Mouse (Mus musculus): ENCODE measurements around the gene Rnf152. TPM values are rescaled to one million over a fixed set of nuclear protein-coding genes. Genes with fewer than 3 reads are reported as not detected.

Rnf152 gene
- polyA plus RNA-seq, 1 experiment from 2014 or later, result 0.05 TPM

GRCm38 (mm10) chr1:105263283-105264033 is 93.1 kb downstream of the Rnf152 start:
- Histone ChIP-seq H3K27ac (ENCODE audit: low read depth, low read length) (no peak overlapping the region), H3K4me3 (ENCODE audit: low read depth, low read length) (no peak overlapping the region), H3K4me2 (no peak overlapping the region), H3K9ac (ENCODE audit: low read depth, low read length) (no peak overlapping the region), H3K9me3 (ENCODE audit: control insufficient read depth, low read length) (no peaks in the 10 kb centered on the region), H3K36me3 (ENCODE audit: control insufficient read depth, insufficient read depth, low read length) (no peaks in the 10 kb centered on the region), H3K27me3 (replicated peaks; ENCODE audit: control insufficient read depth, insufficient read depth, low read length) (no peaks in the 10 kb centered on the region), H3K4me1 (replicated peaks; ENCODE audit: control insufficient read depth, insufficient read depth, low read length) (no peaks in the 10 kb centered on the region)
- ATAC-seq (replicated peaks; ENCODE audit: low FRiP score) (no peak), DNase-seq (ENCODE audit: low spot score) (no peak)
- 70% methylated on average over 3 of the region's 3 CpGs for WGBS

GRCm38 (mm10) chr1:105260200-105260599 is 96.3 kb downstream of the Rnf152 start:
- H3K4me2 ChIP-seq, result no peak overlapping the region
- H3K4me3 ChIP-seq (ENCODE audit: low read depth, low read length), result no peak overlapping the region
- no peaks in the 10 kb centered on the region for H3K27me3 ChIP-seq (replicated peaks; ENCODE audit: control insufficient read depth, insufficient read depth, low read length)
- no peak overlapping the region for H3K9ac ChIP-seq (ENCODE audit: low read depth, low read length)
- H3K36me3 ChIP-seq (ENCODE audit: control insufficient read depth, insufficient read depth, low read length), result no peaks in the 10 kb centered on the region
- no peak overlapping the region for H3K27ac ChIP-seq (ENCODE audit: low read depth, low read length)
- no peaks in the 10 kb centered on the region for H3K9me3 ChIP-seq (ENCODE audit: control insufficient read depth, low read length)
- WGBS, result 55% methylated on average over 5 of the region's 5 CpGs
- no peaks in the 10 kb centered on the region for H3K4me1 ChIP-seq (replicated peaks; ENCODE audit: control insufficient read depth, insufficient read depth, low read length)
- DNase-seq (ENCODE audit: low spot score) (no peak), ATAC-seq (replicated peaks; ENCODE audit: low FRiP score) (no peak)

- no peaks in the 10 kb centered on the region for H3K36me3 ChIP-seq (ENCODE audit: control insufficient read depth, insufficient read depth, low read length)
- ATAC-seq (replicated peaks; ENCODE audit: low FRiP score) (no peak), DNase-seq (ENCODE audit: low spot score) (no peak)
- 56% methylated on average over 3 of the region's 3 CpGs for WGBS
- H3K9ac ChIP-seq (ENCODE audit: low read depth, low read length), result no peak overlapping the region
- H3K9me3 ChIP-seq (ENCODE audit: control insufficient read depth, low read length), result no peaks in the 10 kb centered on the region
- H3K27ac ChIP-seq (ENCODE audit: low read depth, low read length), result no peak overlapping the region
- no peak overlapping the region for H3K4me2 ChIP-seq
- no peaks in the 10 kb centered on the region for H3K4me1 ChIP-seq (replicated peaks; ENCODE audit: control insufficient read depth, insufficient read depth, low read length)
- no peaks in the 10 kb centered on the region for H3K27me3 ChIP-seq (replicated peaks; ENCODE audit: control insufficient read depth, insufficient read depth, low read length)
- no peak overlapping the region for H3K4me3 ChIP-seq (ENCODE audit: low read depth, low read length)
These were observed 99.3 kb downstream of the Rnf152 start for GRCm38 (mm10) chr1:105257199-105257598.

GRCm38 (mm10) chr1:105249190-105249589 is 107.3 kb downstream of the Rnf152 start:
- Histone ChIP-seq H3K4me2 (no peak overlapping the region), H3K9ac (ENCODE audit: low read depth, low read length) (no peak overlapping the region), H3K27me3 (replicated peaks; ENCODE audit: control insufficient read depth, insufficient read depth, low read length) (no peaks in the 10 kb centered on the region), H3K9me3 (ENCODE audit: control insufficient read depth, low read length) (no peaks in the 10 kb centered on the region), H3K4me3 (ENCODE audit: low read depth, low read length) (no peak overlapping the region), H3K27ac (ENCODE audit: low read depth, low read length) (no peak overlapping the region), H3K36me3 (ENCODE audit: control insufficient read depth, insufficient read depth, low read length) (no peaks in the 10 kb centered on the region), H3K4me1 (replicated peaks; ENCODE audit: control insufficient read depth, insufficient read depth, low read length) (no peaks in the 10 kb centered on the region)
- WGBS, result 78% methylated on average over 3 of the region's 3 CpGs
- DNase-seq (ENCODE audit: low spot score) (no peak), ATAC-seq (replicated peaks; ENCODE audit: low FRiP score) (no peak)

- Histone ChIP-seq H3K36me3 (ENCODE audit: control insufficient read depth, insufficient read depth, low read length) (no peaks in the 10 kb centered on the region), H3K27me3 (replicated peaks; ENCODE audit: control insufficient read depth, insufficient read depth, low read length) (no peaks in the 10 kb centered on the region), H3K27ac (ENCODE audit: low read depth, low read length) (no peak overlapping the region), H3K4me3 (ENCODE audit: low read depth, low read length) (no peak overlapping the region), H3K9ac (ENCODE audit: low read depth, low read length) (no peak overlapping the region), H3K4me2 (no peak overlapping the region), H3K4me1 (replicated peaks; ENCODE audit: control insufficient read depth, insufficient read depth, low read length) (no peaks in the 10 kb centered on the region), H3K9me3 (ENCODE audit: control insufficient read depth, low read length) (no peaks in the 10 kb centered on the region)
- DNase-seq (ENCODE audit: low spot score) (no peak), ATAC-seq (replicated peaks; ENCODE audit: low FRiP score) (no peak)
- 78% methylated on average over 2 of the region's 2 CpGs for WGBS
These were observed 109.9 kb downstream of the Rnf152 start for GRCm38 (mm10) chr1:105246651-105247050.

GRCm38 (mm10) chr1:105246075-105246574 is 110.4 kb downstream of the Rnf152 start:
- H3K4me2 ChIP-seq, result no peak overlapping the region
- H3K27ac ChIP-seq (ENCODE audit: low read depth, low read length), result no peak overlapping the region
- no peak for DNase-seq (ENCODE audit: low spot score)
- no peaks in the 10 kb centered on the region for H3K36me3 ChIP-seq (ENCODE audit: control insufficient read depth, insufficient read depth, low read length)
- H3K27me3 ChIP-seq (replicated peaks; ENCODE audit: control insufficient read depth, insufficient read depth, low read length), result no peaks in the 10 kb centered on the region
- no peak for ATAC-seq (replicated peaks; ENCODE audit: low FRiP score)
- H3K4me3 ChIP-seq (ENCODE audit: low read depth, low read length), result no peak overlapping the region
- H3K9me3 ChIP-seq (ENCODE audit: control insufficient read depth, low read length), result no peaks in the 10 kb centered on the region
- WGBS, result 69% methylated on average over 3 of the region's 3 CpGs
- no peaks in the 10 kb centered on the region for H3K4me1 ChIP-seq (replicated peaks; ENCODE audit: control insufficient read depth, insufficient read depth, low read length)
- H3K9ac ChIP-seq (ENCODE audit: low read depth, low read length), result no peak overlapping the region

- Histone ChIP-seq H3K27ac (ENCODE audit: low read depth, low read length) (no peak overlapping the region), H3K9ac (ENCODE audit: low read depth, low read length) (no peak overlapping the region), H3K36me3 (ENCODE audit: control insufficient read depth, insufficient read depth, low read length) (no peaks in the 10 kb centered on the region), H3K4me2 (no peak overlapping the region), H3K4me3 (ENCODE audit: low read depth, low read length) (no peak overlapping the region), H3K4me1 (replicated peaks; ENCODE audit: control insufficient read depth, insufficient read depth, low read length) (no peaks in the 10 kb centered on the region), H3K9me3 (ENCODE audit: control insufficient read depth, low read length) (no peaks in the 10 kb centered on the region), H3K27me3 (replicated peaks; ENCODE audit: control insufficient read depth, insufficient read depth, low read length) (no peaks in the 10 kb centered on the region)
- WGBS, result 53% methylated on average over 6 of the region's 6 CpGs
- no peak for ATAC-seq (replicated peaks; ENCODE audit: low FRiP score)
- no peak for DNase-seq (ENCODE audit: low spot score)
These were observed 113.0 kb downstream of the Rnf152 start for GRCm38 (mm10) chr1:105243359-105244142.

- Histone ChIP-seq H3K4me1 (replicated peaks; ENCODE audit: control insufficient read depth, insufficient read depth, low read length) (no peaks in the 10 kb centered on the region), H3K9me3 (ENCODE audit: control insufficient read depth, low read length) (no peaks in the 10 kb centered on the region), H3K9ac (ENCODE audit: low read depth, low read length) (no peak overlapping the region), H3K27ac (ENCODE audit: low read depth, low read length) (no peak overlapping the region), H3K36me3 (ENCODE audit: control insufficient read depth, insufficient read depth, low read length) (no peaks in the 10 kb centered on the region), H3K4me2 (no peak overlapping the region), H3K4me3 (ENCODE audit: low read depth, low read length) (no peak overlapping the region), H3K27me3 (replicated peaks; ENCODE audit: control insufficient read depth, insufficient read depth, low read length) (no peaks in the 10 kb centered on the region)
- ATAC-seq (replicated peaks; ENCODE audit: low FRiP score), result no peak
- no peak for DNase-seq (ENCODE audit: low spot score)
These were observed 116.3 kb downstream of the Rnf152 start for GRCm38 (mm10) chr1:105240185-105240584.

Data from liver, embryonic 11.5 days (tissue).